Mouse (Mus musculus): ENCODE data around the gene March1.

DNA sequence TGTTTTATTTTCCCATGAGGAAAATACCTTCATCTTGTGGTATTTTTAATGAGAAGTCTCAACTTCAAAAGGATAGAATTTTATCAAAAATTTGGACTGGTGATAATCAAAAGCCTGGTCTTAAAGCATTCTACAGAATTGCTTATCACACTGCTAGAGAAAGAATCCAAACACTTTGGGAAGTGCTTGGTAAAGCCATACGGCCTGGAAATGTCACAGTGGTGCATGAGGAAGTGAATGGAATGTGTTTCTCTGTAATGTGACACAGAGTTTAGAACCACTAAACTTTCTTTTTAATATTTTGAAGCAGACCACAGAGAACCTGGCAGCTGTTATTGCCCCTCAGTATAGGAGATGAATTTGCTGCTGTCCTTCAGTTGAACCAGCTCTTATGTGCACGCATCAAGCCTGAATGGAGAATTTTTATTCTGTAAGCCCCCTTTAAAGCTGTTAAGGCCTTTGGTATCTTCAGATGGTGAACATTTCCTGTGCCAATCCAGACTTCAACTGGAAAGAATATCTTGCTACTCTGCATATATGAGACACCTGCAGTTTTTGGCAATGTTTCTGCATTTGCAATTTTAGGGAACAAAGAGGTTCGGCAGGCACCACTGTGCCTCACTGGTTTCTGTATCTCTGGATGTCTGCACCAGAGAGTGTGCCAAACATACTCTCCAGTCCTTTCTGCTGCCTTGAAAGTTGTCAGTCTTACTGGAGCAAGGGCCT is 304.8 kb downstream of the March1 start:
- TF ChIP-seq CTCF (IDR thresholded peaks at IDR 0.05; ENCODE audit: control insufficient read depth, insufficient read depth, insufficient read length), result no peak
- TF ChIP-seq MYOD1 (IDR thresholded peaks at IDR 0.05; ENCODE audit: control insufficient read depth, insufficient read length, low read depth), result no peak

Measured in C2C12 (cell line).